Comparison of ENCODE assay signal across 14 mouse cellular contexts in the genomic region with DNA sequence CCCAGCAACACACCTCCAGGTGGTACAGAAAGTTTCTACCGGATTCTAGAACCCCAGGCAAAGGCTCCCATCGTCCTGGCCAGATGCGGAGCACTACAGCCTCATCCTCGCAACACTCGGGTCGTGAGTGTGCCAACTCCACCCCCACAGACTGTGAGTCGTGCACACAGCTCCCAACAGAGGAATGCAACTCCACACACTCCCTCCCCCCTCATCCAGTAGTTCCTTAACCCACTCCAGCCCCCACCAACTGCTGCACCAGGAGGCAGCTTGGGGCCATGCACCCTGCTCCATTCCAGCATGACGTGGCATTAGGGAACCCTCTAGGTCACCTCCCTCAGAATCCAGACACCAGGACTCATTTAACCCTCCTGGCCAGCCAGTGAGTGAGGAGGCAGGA. TPM values are rescaled to one million over a fixed set of nuclear protein-coding genes. Genes with fewer than 3 reads are reported as not detected.
DNase-seq lines count a peak whose midpoint lies in the region; ATAC-seq and TF ChIP-seq lines count a peak whose summit lies in the region.
"Had no signal": no experiment of that assay in that cellular context is flagged by ENCODE, and none has a peak within 500 bp of the region (broad histone marks: within the 10 kb centered on the region; RNA-seq: fewer than 3 reads in every experiment).

No protein-coding gene starts in this region.

- H3K4me2 ChIP-seq in kidney, postnatal 0 days (ENCODE audit: low read length): no peak overlapping the region
- H3K4me2 ChIP-seq in stomach, embryonic 16.5 days (ENCODE audit: low read depth, low read length): no peak overlapping the region
- no peak overlapping the region for H3K4me2 ChIP-seq in hindbrain, embryonic 14.5 days (replicated peaks)
- H3K4me2 ChIP-seq: embryonic facial prominence, embryonic 15.5 days; hindbrain, embryonic 15.5 days had no signal

- H3K9ac ChIP-seq in kidney, postnatal 0 days (ENCODE audit: low read depth, low read length): no peak overlapping the region
- H3K9ac ChIP-seq in stomach, embryonic 16.5 days (ENCODE audit: low read length): 0 out of 2 replicates have a peak overlapping the region, but pooled peaks have one; percentile 9
- no peak overlapping the region for H3K9ac ChIP-seq in hindbrain, embryonic 14.5 days
- H3K9ac ChIP-seq: embryonic facial prominence, embryonic 15.5 days; hindbrain, embryonic 15.5 days had no signal

- H3K27ac ChIP-seq in kidney, postnatal 0 days: peak overlapping the region; percentile 57; the same call in 1 of the 2 replicates
- H3K27ac ChIP-seq in stomach, embryonic 16.5 days (ENCODE audit: low read length): no peak overlapping the region
- H3K27ac ChIP-seq in hindbrain, embryonic 14.5 days: no peak overlapping the region
- H3K27ac ChIP-seq: hindbrain, embryonic 15.5 days had no signal

- no peak overlapping the region for H3K4me3 ChIP-seq in kidney, postnatal 0 days (replicated peaks; ENCODE audit: low read depth, low read length)
- H3K4me3 ChIP-seq in stomach, embryonic 16.5 days (replicated peaks; ENCODE audit: low read length): no peak overlapping the region
- no peak overlapping the region for H3K4me3 ChIP-seq in hindbrain, embryonic 14.5 days (replicated peaks; ENCODE audit: low read length)
- H3K4me3 ChIP-seq: embryonic facial prominence, embryonic 15.5 days; hindbrain, embryonic 15.5 days; megakaryocyte, embryonic 14.5 days had no signal

- ATAC-seq in kidney, postnatal 0 days (replicated peaks; ENCODE audit: low FRiP score, low read depth): no peak
- no peak for ATAC-seq in stomach, embryonic 16.5 days (ENCODE audit: insufficient read depth, low FRiP score)
- no peak for ATAC-seq in hindbrain, embryonic 14.5 days (ENCODE audit: low FRiP score)
- ATAC-seq: forebrain, embryonic 16.5 days had no signal

- H3K9me3 ChIP-seq in kidney, postnatal 0 days (replicated peaks; ENCODE audit: low read length): no peaks in the 10 kb centered on the region
- no peaks in the 10 kb centered on the region for H3K9me3 ChIP-seq in stomach, embryonic 16.5 days (replicated peaks; ENCODE audit: control insufficient read depth, low read length)
- H3K9me3 ChIP-seq in hindbrain, embryonic 14.5 days (ENCODE audit: control insufficient read depth, low read length): no peaks in the 10 kb centered on the region
- H3K9me3 ChIP-seq: embryonic facial prominence, embryonic 15.5 days; hindbrain, embryonic 15.5 days; megakaryocyte, embryonic 14.5 days had no signal

- TF ChIP-seq CTCF in kidney, postnatal 0 days (IDR thresholded peaks at IDR 0.05; ENCODE audit: low read depth): no peak

- 48% methylated on average over 8 of the region's 8 CpGs for WGBS in kidney, postnatal 0 days
- 54% methylated on average over 8 of the region's 8 CpGs for WGBS in stomach, embryonic 16.5 days
- 86% methylated on average over 8 of the region's 8 CpGs for WGBS in hindbrain, embryonic 14.5 days

- H3K36me3 ChIP-seq in kidney, postnatal 0 days (ENCODE audit: insufficient read depth, low read length): peaks cover 22% of the 10 kb centered on the region
- no peaks in the 10 kb centered on the region for H3K36me3 ChIP-seq in stomach, embryonic 16.5 days (ENCODE audit: control insufficient read depth, insufficient read depth, low read length)
- H3K36me3 ChIP-seq in hindbrain, embryonic 14.5 days (replicated peaks; ENCODE audit: control insufficient read depth, insufficient read depth): peaks cover 12% of the 10 kb centered on the region; the same call in 1 of the 2 replicates

- H3K27me3 ChIP-seq in kidney, postnatal 0 days (ENCODE audit: insufficient read depth, low read length): no peaks in the 10 kb centered on the region
- no peaks in the 10 kb centered on the region for H3K27me3 ChIP-seq in stomach, embryonic 16.5 days (ENCODE audit: control insufficient read depth, insufficient read depth, low read length)
- no peaks in the 10 kb centered on the region for H3K27me3 ChIP-seq in hindbrain, embryonic 14.5 days (ENCODE audit: control insufficient read depth, insufficient read depth, low read length)
- H3K27me3 ChIP-seq: embryonic facial prominence, embryonic 15.5 days; hindbrain, embryonic 15.5 days had no signal

- peaks cover 23% of the 10 kb centered on the region; the same call in 1 of the 2 replicates for H3K4me1 ChIP-seq in kidney, postnatal 0 days (replicated peaks; ENCODE audit: insufficient read depth, low read length)
- peaks cover 4% of the 10 kb centered on the region; the same call in 1 of the 2 replicates for H3K4me1 ChIP-seq in stomach, embryonic 16.5 days (ENCODE audit: control insufficient read depth, insufficient read depth, low read length)
- no peaks in the 10 kb centered on the region for H3K4me1 ChIP-seq in hindbrain, embryonic 14.5 days (replicated peaks; ENCODE audit: control insufficient read depth, insufficient read depth, low read length)
- H3K4me1 ChIP-seq: hindbrain, embryonic 15.5 days; megakaryocyte, embryonic 14.5 days had no signal

- peak; percentile 59 for DNase-seq in kidney, adult 11 months
- DNase-seq in kidney, adult 18-20 months: no peak
- peak; percentile 22 for DNase-seq in urinary bladder, postnatal 14 days (ENCODE audit: low spot score)
- no peak for DNase-seq in urinary bladder, adult 2 months (ENCODE audit: low spot score)
- DNase-seq in kidney, postnatal 0 days (ENCODE audit: low spot score): no peak
- no peak for DNase-seq in thymus, postnatal 10 days (ENCODE audit: low spot score in 2 of 2)
- no peak for DNase-seq in hindbrain, embryonic 14.5 days (ENCODE audit: low spot score)
- DNase-seq: cerebellum, adult 8-10 months; layer of hippocampus, adult 9-11 months had no signal

RNA-seq across cellular contexts. Expression of a gene that starts 17.3 kb away (rescaled TPM):
- polyA plus RNA-seq in urinary bladder, adult 2 months (2012; rRNA removed): 20.4 and 39.0 TPM in 2 replicates
- 75.2 and 77.7 TPM in 2 replicates for polyA plus RNA-seq in kidney, postnatal 0 days (2015; fragmentation: Nextera tagmentation; extraction: Ambion mirVana)
- polyA plus RNA-seq in stomach, embryonic 16.5 days (2015; fragmentation: Nextera tagmentation; extraction: Ambion mirVana): 48.5 and 52.3 TPM in 2 replicates
- 24.7 and 30.1 TPM in 2 replicates for polyA plus RNA-seq in hindbrain, embryonic 14.5 days (2014; fragmentation: Nextera tagmentation; extraction: Ambion mirVana)

Comparison
In these comparisons a context has a peak if more than half of its experiments do, and no peak if none do; other contexts are left out.
1. DNase-seq: peak in kidney, adult 11 months (single experiment) and urinary bladder, postnatal 14 days (single experiment); none in kidney, adult 18-20 months (single experiment), urinary bladder, adult 2 months (single experiment), kidney, postnatal 0 days (single experiment), thymus, postnatal 10 days (0 of 2) and hindbrain, embryonic 14.5 days (single experiment).